Mouse (Mus musculus): ENCODE results near the gene Hnrnph3. TPM values are rescaled to one million over a fixed set of nuclear protein-coding genes. Genes with fewer than 3 reads are reported as not detected.

The Hnrnph3 gene
- total and polyA plus RNA-seq, 3 experiments = 9.5 to 37.8 (median 15.1) TPM

DNA sequence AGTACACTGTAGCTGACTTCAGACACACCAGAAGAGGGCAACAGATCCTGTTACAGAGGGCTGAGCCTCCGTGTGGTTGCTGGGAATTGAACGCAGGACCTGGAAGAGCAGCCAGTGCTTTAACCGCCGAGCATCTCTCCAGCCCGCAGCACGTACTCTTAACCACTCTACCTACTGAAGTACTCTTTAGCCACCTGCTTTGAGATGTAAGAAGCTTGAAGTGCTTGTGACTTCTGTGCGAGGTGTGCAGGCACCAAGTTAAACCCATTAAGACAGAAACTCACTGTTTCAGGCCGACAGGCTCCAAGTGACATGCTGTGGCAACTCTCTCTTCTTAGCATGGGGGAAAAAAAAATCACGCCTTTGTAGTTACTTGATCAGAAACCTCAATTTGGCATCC lies 9.8 kb downstream of the Hnrnph3 start:
- dilution Hi-C loops (cut with MboI; ENCODE audit: extremely low pct_ligation_motif_present, extremely low pct_unique_long_range_greater_than_20kb, low sequenced_read_pairs) = no loop called here
- H3K36me3 ChIP-seq (replicated peaks in 1 of 2; ENCODE audit: control insufficient read depth in 1 of 2, insufficient read depth in 1 of 2, low read length in 1 of 2) = peaks cover 58 to 90% of the 10 kb centered on the region in 2 experiments

DNA sequence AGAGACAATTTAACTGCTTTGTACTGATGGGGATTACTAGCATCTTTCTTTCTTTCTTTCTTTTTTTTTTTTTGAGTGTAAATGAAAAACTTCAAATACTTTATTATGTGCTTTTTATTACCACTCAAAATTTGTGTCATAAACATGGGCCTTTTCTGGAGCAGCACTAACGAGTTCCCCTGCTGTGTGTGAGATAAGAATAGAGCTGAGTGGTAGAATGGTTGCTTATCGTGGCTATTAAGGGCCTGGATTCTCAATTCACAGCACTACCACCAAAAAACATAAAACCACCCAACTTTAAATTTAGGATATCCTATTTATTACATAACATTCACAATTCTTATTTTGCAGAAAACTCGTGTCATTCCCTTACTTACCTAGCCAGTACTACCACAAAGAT lies 10.5 kb downstream of the Hnrnph3 start:
- no peak for TF ChIP-seq UBTF (IDR thresholded peaks at IDR 0.05; ENCODE audit: low read depth, low read length)
- no peak for TF ChIP-seq E2F4 (IDR thresholded peaks at IDR 0.05; ENCODE audit: insufficient replicate concordance, low read depth, low read length)
- TF ChIP-seq MAX (IDR thresholded peaks at IDR 0.05; ENCODE audit: low read length) = no peak
- TF ChIP-seq TBP (conservative IDR thresholded peaks at IDR 0.05; ENCODE audit: low read depth, low read length) = no peak
- no peak for TF ChIP-seq TCF12 (IDR thresholded peaks at IDR 0.05; ENCODE audit: low read depth, low read length)
- no peak for TF ChIP-seq ZNF384 (IDR thresholded peaks at IDR 0.05; ENCODE audit: low read depth, low read length)
- TF ChIP-seq JUND (conservative IDR thresholded peaks at IDR 0.05; ENCODE audit: low read depth, low read length) = no peak
- no peak for TF ChIP-seq CTCF (conservative IDR thresholded peaks at IDR 0.05 in 1 of 2, IDR thresholded peaks at IDR 0.05 in 1 of 2; ENCODE audit: low read depth in 2 of 2, low read length in 2 of 2)
- TF ChIP-seq MAZ (IDR thresholded peaks at IDR 0.05; ENCODE audit: low read depth, low read length) = no peak
- TF ChIP-seq HCFC1 (IDR thresholded peaks at IDR 0.05; ENCODE audit: low read depth, low read length) = no peak
- H3K36me3 ChIP-seq (replicated peaks in 1 of 2; ENCODE audit: control insufficient read depth in 1 of 2, insufficient read depth in 1 of 2, low read length in 1 of 2) = peaks cover 62 to 92% of the 10 kb centered on the region in 2 experiments
- no peak overlapping the region for H3K4me3 ChIP-seq (replicated peaks in 1 of 3; ENCODE audit: low read depth in 2 of 3, low read length in 2 of 3, poor library complexity in 1 of 3)
- no peak overlapping the region for H3K9ac ChIP-seq (ENCODE audit: insufficient read depth, low read depth)
- DNase-seq (ENCODE audit: extremely low read depth) = no peak
- dilution Hi-C loops (cut with MboI; ENCODE audit: extremely low pct_ligation_motif_present, extremely low pct_unique_long_range_greater_than_20kb, low sequenced_read_pairs) = no loop called here
- in situ Hi-C loops (cut with MboI; ENCODE audit: low pct_ligation_motif_present, low pct_unique_long_range_greater_than_20kb, low sequenced_read_pairs) = no loop called here
- H3K4me2 ChIP-seq (ENCODE audit: insufficient read depth, low read depth, poor library complexity, severe bottlenecking) = no peak overlapping the region
- peaks cover 0 to under 1% of the 10 kb centered on the region in 2 experiments; a peak in 1 of 4 replicates for H3K4me1 ChIP-seq (ENCODE audit: control insufficient read depth in 1 of 2, insufficient read depth in 2 of 2)
- no peak overlapping the region for H3K27ac ChIP-seq (ENCODE audit: insufficient read depth, low read depth)
- peaks cover 11% of the 10 kb centered on the region for H3K79me2 ChIP-seq (replicated peaks; ENCODE audit: control insufficient read depth, extremely low read depth, insufficient read depth, poor library complexity, severe bottlenecking)
- no peaks in the 10 kb centered on the region for H3K9me3 ChIP-seq (replicated peaks; ENCODE audit: low read length)
- no peaks in the 10 kb centered on the region for H3K27me3 ChIP-seq (replicated peaks)

More for the DNA sequence above, 9.8 kb downstream of the Hnrnph3 start:
- no peak overlapping the region for H3K27ac ChIP-seq (ENCODE audit: insufficient read depth, low read depth)
- no peaks in the 10 kb centered on the region for H3K9me3 ChIP-seq (replicated peaks; ENCODE audit: low read length)
- peaks cover 0 to 3% of the 10 kb centered on the region in 2 experiments; a peak in 1 of 4 replicates for H3K4me1 ChIP-seq (ENCODE audit: control insufficient read depth in 1 of 2, insufficient read depth in 2 of 2)
- no peak overlapping the region for H3K9ac ChIP-seq (ENCODE audit: insufficient read depth, low read depth)
- DNase-seq (ENCODE audit: extremely low read depth) = no peak
- H3K4me2 ChIP-seq (ENCODE audit: insufficient read depth, low read depth, poor library complexity, severe bottlenecking) = no peak overlapping the region
- in situ Hi-C loops (cut with MboI; ENCODE audit: low pct_ligation_motif_present, low pct_unique_long_range_greater_than_20kb, low sequenced_read_pairs) = no loop called here
- H3K4me3 ChIP-seq (replicated peaks in 1 of 3; ENCODE audit: low read depth in 2 of 3, low read length in 2 of 3, poor library complexity in 1 of 3) = no peak overlapping the region
- no peak for TF ChIP-seq ETS1 (conservative IDR thresholded peaks at IDR 0.05; ENCODE audit: low read depth, low read length)
- no peak for TF ChIP-seq USF1 (IDR thresholded peaks at IDR 0.05; ENCODE audit: low read depth, low read length)
- no peak for TF ChIP-seq NELFE (IDR thresholded peaks at IDR 0.05; ENCODE audit: low read depth, low read length)
- no peak for TF ChIP-seq UBTF (IDR thresholded peaks at IDR 0.05; ENCODE audit: low read depth, low read length)
- H3K79me2 ChIP-seq (replicated peaks; ENCODE audit: control insufficient read depth, extremely low read depth, insufficient read depth, poor library complexity, severe bottlenecking) = peaks cover 17% of the 10 kb centered on the region
- no peaks in the 10 kb centered on the region for H3K27me3 ChIP-seq (replicated peaks)

DNA sequence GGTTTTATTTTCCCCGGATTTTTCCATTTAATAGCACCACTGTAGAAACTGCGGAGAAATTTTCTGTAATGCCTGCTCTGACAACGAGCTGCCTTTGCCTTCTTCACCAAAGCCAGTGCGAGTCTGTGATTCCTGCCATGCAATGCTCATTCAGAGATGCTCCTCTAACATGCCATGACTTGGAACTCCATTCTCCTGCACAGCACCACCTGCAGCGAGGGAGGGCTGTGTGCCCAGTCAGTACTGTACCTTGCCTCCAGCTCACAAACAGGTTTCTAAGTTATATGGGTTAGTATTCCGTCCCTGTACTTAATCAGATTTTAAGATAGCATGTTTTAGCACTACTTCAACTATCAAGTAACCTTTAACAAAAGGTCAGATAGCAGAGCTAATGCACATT lies 12.5 kb downstream of the Hnrnph3 start:
- dilution Hi-C loops (cut with MboI; ENCODE audit: extremely low pct_ligation_motif_present, extremely low pct_unique_long_range_greater_than_20kb, low sequenced_read_pairs) = no loop called here
- no peak overlapping the region for H3K27ac ChIP-seq (ENCODE audit: insufficient read depth, low read depth)
- no peaks in the 10 kb centered on the region for H3K4me1 ChIP-seq (ENCODE audit: control insufficient read depth in 1 of 2, insufficient read depth in 2 of 2)
- H3K79me2 ChIP-seq (replicated peaks; ENCODE audit: control insufficient read depth, extremely low read depth, insufficient read depth, poor library complexity, severe bottlenecking) = 0 out of 2 replicates have a peak, but pooled peaks cover 3% of the 10 kb centered on the region
- no peak for DNase-seq (ENCODE audit: extremely low read depth)
- no peaks in the 10 kb centered on the region for H3K9me3 ChIP-seq (replicated peaks; ENCODE audit: low read length)
- H3K4me2 ChIP-seq (ENCODE audit: insufficient read depth, low read depth, poor library complexity, severe bottlenecking) = no peak overlapping the region
- no peaks in the 10 kb centered on the region for H3K27me3 ChIP-seq (replicated peaks)
- no peak for TF ChIP-seq MAFK (IDR thresholded peaks at IDR 0.05; ENCODE audit: insufficient replicate concordance, low read length)
- TF ChIP-seq EP300 (IDR thresholded peaks at IDR 0.05; ENCODE audit: low read length) = no peak
- no peak for TF ChIP-seq MYC (IDR thresholded peaks at IDR 0.05; ENCODE audit: low read depth, low read length)
- no peak for TF ChIP-seq NRF1 (IDR thresholded peaks at IDR 0.05; ENCODE audit: low read depth, low read length)
- no peak for TF ChIP-seq ZNF384 (IDR thresholded peaks at IDR 0.05; ENCODE audit: low read depth, low read length)
- no peak for TF ChIP-seq SMC3 (IDR thresholded peaks at IDR 0.05; ENCODE audit: low read depth, low read length)
- TF ChIP-seq RCOR1 (conservative IDR thresholded peaks at IDR 0.05; ENCODE audit: low read depth, low read length) = no peak
- no peak overlapping the region for H3K9ac ChIP-seq (ENCODE audit: insufficient read depth, low read depth)
- H3K36me3 ChIP-seq (replicated peaks in 1 of 2; ENCODE audit: control insufficient read depth in 1 of 2, insufficient read depth in 1 of 2, low read length in 1 of 2) = peaks cover 60 to 96% of the 10 kb centered on the region in 2 experiments
- in situ Hi-C loops (cut with MboI; ENCODE audit: low pct_ligation_motif_present, low pct_unique_long_range_greater_than_20kb, low sequenced_read_pairs) = no loop called here
- H3K4me3 ChIP-seq (replicated peaks in 1 of 3; ENCODE audit: low read depth in 2 of 3, low read length in 2 of 3, poor library complexity in 1 of 3) = no peak overlapping the region

Data from CH12.LX (cell line).